Mouse (Mus musculus): ENCODE measurements around the gene Frs3. TPM values are rescaled to one million over a fixed set of nuclear protein-coding genes. Genes with fewer than 3 reads are reported as not detected.

The Frs3 gene
- total RNA-seq, 2 experiments from 2014 or later = 0.12 to 0.72 TPM

DNA sequence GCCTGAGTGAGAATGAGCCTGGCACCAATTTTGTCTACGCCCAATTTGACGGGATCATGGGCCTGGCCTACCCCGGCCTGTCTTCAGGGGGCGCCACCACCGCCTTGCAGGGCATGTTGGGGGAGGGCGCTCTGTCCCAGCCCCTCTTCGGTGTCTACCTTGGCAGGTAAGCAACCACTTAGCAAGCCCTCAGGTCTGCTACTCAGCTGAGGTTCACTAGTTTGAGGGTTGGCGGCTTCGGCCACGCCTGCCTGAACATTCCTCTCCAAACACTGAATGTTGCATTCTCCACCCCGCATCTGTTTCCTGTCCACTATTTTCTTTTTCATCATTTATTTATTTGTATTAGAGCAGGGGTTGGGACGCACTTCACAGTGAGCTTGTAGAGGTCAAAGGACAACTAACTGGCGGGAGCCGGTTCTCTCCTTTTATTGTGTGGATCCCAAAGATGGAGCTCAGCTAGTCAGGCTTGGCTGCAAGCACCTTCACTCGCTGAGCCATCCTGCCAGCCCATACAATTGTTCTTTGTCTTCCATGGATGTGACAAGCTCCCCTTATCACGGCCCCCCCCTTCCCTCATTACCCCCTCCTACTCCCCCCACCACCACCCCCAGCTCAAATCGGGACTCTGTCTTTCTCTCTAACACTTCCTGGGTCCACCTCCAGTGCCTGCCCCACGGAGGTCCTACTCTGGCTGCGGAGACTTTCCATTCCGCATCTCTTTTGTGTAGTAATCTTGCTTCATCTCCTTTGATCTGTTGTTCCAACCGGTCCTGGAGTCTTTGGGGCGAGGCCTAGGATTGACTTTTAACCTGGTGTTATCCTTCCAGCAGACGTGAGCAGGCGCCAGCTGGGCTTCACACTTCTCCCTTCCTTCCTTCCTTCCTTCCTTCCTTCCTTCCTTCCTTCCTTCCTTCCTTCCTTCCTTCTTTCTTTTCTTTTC lies 42.1 kb downstream of the Frs3 start:
- ATAC-seq (replicated peaks; ENCODE audit: poor library complexity) = no peak

- no peak for ATAC-seq (replicated peaks; ENCODE audit: poor library complexity)
These were observed 46.8 kb downstream of the Frs3 start for GRCm38 (mm10) chr17:47735553-47736100.

DNA sequence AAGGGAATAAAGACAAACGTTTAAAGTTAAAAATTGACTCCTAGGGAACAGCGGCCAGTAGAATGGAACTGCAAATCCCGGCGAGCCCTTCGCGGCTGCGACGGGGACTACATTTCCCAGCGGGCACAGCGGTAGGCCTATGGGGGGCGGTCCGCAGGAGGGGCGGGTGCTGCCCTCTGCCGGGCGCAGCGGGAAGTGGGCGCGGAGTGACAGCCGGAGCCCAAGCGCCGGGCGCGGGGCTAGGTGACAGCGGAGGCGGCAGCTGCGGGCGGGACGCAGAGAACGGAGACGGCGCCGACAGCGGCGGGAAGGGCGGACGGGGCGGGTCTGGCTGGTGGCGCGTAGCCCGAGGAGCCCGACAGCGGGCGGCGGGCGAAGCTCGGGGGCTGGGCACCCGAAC lies 48.0 kb downstream of the Frs3 start, which contains the start of gene Tfeb:
TSS of gene Tfeb (plus strand) at position 175 of the 400 bp plus-strand sequence.
- peak; percentile 91 for ATAC-seq (replicated peaks; ENCODE audit: poor library complexity)

- ATAC-seq (replicated peaks; ENCODE audit: poor library complexity) = peak; percentile 63
These were observed 48.6 kb downstream of the Frs3 start for GRCm38 (mm10) chr17:47737271-47738065.

DNA sequence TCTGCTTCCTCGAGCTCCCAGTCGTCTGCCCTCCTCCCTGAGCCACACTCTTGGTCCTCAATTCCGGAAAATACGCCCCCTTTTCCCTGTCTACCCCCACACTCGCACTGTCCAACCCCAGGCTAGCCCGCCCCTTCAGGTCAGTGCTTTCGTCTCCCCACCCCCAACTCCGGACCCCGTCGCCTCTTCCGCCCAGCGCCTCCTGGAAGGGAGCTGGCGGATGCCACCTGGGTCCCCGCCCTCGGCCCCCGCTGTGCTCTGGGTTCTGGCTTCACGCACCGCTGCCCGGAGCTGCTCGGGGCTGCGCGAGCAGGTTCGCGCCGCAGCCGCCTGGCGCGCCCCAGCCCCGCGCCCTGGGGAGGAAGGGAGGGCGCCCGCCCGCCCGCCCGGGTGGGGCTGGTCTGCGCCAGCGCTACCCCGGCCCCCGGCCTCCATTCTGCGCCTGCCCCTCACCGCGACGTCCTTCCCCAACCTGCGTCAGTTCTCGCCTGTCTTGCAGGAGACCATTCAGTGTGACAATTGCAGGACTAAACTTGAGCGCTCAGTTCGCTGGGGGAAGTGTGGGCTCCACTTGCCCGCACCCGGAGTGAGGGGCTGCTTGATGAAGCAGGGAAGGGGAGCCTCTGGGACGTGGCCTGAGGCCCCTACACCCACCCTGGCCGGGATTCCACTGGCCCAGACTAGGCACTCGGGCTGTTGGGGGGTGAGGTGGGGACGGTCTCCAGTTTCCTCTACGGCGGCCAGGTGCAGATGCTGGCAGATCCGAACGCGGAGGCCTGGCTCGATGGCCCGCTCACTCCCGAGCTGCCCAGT lies 49.4 kb downstream of the Frs3 start:
- peak; percentile 1; the same call in 1 of the 2 replicates for ATAC-seq (replicated peaks; ENCODE audit: poor library complexity)

DNA sequence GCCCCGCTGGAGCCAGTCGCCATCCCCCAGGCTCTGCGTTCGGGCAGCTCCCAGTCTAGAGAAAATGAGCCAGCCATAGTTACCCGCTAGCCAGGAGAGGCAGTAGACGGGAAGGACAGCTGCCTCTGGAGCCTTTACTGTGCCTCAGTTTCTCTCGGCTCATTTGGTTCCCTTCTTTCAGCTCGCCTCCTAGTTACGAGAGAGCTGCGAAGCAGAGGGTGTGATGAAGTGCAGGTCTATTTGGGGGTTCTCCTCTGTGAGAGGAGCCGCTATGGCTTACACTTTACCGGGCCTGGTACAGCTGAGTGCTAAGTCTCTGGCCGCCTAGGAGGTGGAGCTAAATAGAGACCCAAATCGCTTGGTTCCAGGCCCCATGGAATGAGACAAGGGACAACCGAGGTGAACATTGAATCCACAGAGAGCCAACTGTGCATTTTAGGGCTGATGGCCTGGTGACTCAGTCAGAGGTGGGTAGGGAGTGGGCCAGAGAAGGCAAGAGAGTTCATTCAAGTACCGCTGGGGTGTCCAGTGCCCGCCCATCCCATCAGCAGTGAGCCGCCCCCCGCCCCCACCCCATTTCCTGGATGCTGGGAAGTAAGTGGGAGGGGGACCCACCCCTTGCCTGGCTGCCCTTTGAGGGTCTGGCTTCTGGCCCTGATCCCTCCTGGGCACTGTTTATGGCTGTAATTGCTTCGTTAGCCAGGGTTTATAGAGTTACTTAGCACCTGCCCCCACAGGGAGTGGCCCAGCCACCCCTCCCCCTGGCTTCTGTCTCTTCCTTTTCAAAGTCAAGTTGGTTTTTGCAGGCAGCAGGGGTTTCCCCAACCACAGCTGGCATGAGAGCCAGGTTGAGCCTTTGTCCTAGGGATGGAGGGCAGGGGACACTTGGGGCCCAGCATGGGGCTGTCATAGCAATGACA lies 50.3 kb downstream of the Frs3 start:
- no peak for ATAC-seq (replicated peaks; ENCODE audit: poor library complexity)

- no peak for ATAC-seq (replicated peaks; ENCODE audit: poor library complexity)
These were observed 51.4 kb downstream of the Frs3 start for GRCm38 (mm10) chr17:47740186-47740585.

GRCm38 (mm10) chr17:47742991-47743734 lies 54.3 kb downstream of the Frs3 start:
- ATAC-seq (replicated peaks; ENCODE audit: poor library complexity) = peak; percentile 70

- ATAC-seq (replicated peaks; ENCODE audit: poor library complexity) = no peak
These were observed 55.3 kb downstream of the Frs3 start for GRCm38 (mm10) chr17:47744086-47744485.

GRCm38 (mm10) chr17:47744746-47745368 lies 56.0 kb downstream of the Frs3 start:
- ATAC-seq (replicated peaks; ENCODE audit: poor library complexity) = no peak; the same call in 1 of the 2 replicates

DNA sequence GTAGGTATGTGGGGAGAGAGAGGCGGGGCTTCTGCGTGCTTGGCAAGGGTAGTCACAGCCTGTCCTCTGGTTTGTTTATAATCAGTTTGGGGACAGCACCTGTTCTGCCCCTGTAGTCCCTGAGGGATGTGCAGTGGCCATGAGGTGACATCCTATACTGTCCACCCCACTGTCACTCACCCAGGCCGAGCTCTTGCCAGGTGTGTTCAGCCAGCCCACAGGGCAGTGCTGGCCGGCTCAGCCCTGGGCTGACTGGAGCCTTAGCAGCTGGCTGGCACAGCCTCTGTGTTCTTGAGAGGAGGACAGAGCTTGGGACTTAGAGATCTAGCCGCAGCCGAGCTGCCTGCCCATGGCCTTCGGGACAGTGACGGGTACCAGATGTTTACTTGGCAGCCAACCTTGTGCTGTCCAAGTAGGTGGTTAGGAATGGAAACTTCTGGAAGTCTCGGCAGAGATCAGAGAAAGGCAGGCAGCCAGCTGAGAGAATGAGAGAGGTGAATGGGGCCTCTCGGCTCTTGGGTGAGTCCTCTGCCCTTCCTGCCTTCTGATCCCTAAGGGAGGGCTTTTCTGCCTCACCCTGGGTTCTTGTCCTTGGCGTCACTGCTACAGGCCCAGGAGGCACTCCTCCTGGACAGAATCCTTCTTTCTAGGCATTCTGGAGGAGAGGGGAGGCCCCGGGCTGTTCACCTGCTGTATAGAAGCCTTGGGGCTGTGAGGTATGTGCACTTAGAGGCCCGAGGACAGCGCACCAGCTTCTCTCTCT lies 60.1 kb downstream of the Frs3 start:
- no peak for ATAC-seq (replicated peaks; ENCODE audit: poor library complexity)

- ATAC-seq (replicated peaks; ENCODE audit: poor library complexity) = no peak
These were observed 60.8 kb downstream of the Frs3 start for GRCm38 (mm10) chr17:47749626-47750025.

- ATAC-seq (replicated peaks; ENCODE audit: poor library complexity) = no peak
These were observed 61.3 kb downstream of the Frs3 start for GRCm38 (mm10) chr17:47750101-47750500.

DNA sequence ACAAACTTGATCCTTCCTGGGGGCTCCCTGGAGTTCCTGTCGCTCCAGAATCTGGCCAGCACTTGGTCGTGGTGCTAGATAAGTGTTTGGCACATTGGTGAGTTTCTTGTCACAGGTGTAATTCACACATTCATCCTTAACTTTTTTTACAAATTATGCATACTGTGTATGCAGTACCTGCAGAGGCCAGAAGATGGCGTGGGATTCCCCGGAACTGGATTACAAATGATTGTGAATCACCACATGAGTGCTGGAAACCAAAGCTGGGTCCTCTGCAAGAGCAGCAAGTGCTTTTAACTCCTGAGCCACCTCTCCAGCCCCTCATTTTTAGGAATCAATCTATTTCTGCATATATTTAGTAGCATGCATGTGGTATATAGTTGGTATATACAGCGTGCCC lies 63.0 kb downstream of the Frs3 start:
- no peak for ATAC-seq (replicated peaks; ENCODE audit: poor library complexity)

DNA sequence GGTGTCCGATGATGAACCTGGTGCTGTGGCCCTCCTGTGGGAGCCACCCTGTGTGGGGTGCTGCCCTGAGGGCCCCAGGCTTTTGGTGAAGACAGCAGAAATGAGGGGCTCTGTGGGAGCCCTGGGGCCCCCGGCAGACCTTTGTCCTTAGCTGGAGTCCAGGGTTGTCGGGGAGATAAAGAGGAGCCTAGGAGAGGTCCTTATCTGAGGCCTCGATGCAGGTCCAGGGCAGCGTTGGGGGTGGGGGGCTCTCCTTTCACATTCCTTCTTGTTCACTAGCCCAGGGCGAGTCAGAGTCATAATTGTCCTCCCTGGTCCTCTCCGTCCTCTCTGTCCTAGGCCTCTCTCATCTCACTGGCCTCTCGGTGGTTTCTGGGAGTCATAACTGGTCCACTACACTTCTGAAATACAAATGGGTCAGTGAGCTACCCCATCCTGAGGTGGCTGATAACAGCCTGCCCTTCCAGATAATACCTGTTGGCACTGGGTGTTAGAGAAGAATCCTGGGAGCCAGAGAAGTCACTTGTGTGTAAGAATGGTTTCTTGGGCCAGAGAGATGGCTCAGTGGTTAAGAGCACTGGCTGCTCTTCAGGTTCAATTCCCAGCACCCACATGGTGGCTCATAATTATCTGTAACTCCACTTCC lies 64.4 kb downstream of the Frs3 start:
- no peak for ATAC-seq (replicated peaks; ENCODE audit: poor library complexity)

All from megakaryocyte progenitor cell, adult 5-6 weeks (primary cell).